Mouse (Mus musculus): ENCODE data around the gene Lif.

Gene Lif

DNA sequence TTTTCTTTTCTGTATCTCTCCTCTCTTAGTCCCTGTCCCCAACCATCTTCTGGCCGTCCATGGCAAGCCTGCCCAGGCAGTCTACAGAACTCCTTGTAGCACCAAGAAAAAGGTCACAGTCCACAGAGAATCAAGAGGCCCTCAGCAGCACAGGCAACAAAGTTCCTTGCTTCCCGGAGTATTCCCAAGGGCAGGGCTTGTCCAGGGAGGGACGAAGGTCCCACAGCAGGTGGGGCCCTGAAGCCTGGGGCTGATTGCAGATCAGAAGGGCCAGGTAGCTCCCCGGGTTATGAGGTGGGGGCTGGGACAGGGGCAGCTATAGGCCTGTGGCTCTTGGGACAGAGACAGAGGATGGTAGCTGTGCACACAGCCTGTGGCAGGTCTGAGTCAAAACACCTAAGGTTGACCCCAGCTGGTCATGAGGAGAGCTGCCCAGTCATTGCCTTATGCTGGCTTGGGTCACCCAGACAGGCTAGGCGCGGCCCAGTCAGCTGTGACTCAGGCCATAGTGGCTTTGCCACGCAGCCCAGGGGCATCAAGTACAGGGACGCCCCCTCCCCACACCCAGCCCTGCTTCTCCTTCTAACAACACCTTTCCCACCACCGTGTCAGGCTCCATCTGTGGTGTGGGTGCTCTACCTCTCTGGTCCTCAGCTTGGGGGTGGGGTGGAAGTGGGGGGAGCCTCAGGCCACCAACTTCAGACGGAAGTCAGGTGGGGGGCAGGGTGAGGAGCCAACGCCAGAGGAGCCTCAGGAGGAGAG, at the start of gene Lif:
Gene Lif, plus strand, starts transcription at position 712 of the 762 bp plus-strand sequence.
- DNase-seq (ENCODE audit: low read depth, low spot score) = no peak

DNA sequence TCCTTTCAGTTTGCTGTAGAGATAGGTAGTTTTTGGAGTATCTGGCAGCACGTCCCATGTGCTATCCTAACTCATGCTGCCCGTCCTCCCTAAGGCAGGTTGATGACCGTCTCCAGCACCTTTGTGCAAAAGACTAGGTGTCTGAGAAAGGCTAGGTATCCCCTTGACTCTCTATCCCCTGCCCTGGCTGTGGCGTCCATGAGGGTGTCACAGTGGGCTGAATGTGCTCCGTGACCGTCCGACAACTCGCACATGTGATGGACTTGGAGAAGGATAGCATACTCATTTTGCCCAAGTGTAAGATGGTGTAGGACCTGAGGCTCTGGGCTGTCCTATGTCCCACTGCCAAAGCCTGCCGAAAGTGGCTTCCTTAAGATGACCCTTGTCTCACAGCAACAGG, 49.7 kb upstream of the Lif start:
- DNase-seq (ENCODE audit: low read depth, low spot score) = no peak

DNA sequence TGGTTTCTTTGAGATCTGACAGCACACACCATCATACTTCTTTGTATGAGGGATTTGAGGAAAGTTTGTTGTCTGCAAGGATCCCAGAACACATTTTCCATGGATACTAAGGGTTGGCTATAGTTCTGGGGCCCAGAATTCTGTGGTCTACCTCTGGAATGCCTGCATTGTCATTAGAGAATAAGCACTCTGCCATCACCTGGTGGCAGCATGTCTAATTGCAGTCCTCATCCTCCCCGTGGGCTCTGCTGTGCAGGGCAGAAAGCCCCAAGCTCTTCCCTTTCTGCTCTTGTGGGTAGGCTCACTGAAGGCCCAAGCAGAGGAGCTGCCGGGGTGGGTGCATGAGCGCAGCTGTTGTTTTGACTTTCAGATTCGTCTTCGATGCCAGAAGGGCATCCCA, 47.8 kb upstream of the Lif start:
- DNase-seq (ENCODE audit: low read depth, low spot score) = no peak

DNA sequence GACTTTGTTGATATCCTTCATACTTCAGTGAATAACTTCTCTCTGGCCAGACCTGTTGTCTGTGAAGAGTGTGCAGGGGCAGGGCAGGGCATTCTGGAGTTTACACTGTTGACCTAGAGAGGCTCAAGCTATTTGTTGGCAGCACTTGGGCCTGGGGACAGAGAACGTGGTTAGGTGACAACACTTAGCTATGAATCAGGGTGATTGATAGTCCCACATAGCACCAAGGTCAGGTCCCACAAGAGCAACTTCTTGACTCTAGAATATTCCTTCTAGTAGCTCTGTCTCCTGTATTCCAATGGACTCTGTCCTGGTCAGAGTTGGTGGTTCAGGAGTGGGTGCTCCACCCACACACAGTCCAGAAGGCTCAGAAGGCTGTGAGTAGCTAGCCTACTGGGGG, 46.6 kb upstream of the Lif start:
- DNase-seq (ENCODE audit: low read depth, low spot score) = no peak

DNA sequence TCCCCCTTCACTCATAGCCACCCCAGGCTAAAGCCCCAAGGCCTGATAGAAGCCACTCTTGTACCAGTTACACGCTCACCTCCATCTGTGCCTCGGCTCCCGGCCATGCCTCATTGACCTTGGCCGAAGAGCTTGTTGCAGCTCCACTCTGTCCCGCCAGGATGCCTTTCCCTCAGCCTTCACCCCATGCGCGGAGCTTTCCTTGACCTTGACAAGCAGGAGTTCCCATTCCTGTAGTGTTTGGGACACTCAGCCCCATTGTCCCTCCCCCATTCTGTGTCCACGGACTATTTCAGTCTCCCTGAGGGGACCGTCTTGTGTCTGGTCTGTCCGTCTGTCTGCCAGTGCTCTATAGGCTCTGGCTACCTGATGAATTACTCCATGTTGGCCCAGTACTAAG, 44.2 kb upstream of the Lif start:
- peak; percentile 62 for DNase-seq (ENCODE audit: low read depth, low spot score)

DNA sequence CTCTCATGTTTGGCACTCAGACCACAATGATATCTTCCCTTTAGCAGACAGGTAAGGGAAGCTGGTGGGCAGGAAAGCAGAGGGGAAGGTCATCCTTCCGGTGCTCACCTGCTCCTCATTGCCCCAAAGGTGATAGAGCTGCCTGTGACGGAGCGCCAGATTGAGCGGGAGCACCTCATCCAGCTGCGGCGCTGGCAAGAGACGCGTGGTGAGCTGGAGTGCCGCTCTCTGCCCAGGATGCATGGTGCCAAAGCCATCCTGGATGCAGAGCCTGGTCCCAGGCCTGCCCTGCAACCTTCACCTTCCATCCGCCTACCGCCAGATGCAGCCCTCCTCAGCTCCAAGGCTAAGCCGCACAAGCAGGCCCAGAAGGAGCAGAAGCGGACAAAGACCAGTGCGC, 42.8 kb upstream of the Lif start:
- no peak for DNase-seq (ENCODE audit: low read depth, low spot score)

DNA sequence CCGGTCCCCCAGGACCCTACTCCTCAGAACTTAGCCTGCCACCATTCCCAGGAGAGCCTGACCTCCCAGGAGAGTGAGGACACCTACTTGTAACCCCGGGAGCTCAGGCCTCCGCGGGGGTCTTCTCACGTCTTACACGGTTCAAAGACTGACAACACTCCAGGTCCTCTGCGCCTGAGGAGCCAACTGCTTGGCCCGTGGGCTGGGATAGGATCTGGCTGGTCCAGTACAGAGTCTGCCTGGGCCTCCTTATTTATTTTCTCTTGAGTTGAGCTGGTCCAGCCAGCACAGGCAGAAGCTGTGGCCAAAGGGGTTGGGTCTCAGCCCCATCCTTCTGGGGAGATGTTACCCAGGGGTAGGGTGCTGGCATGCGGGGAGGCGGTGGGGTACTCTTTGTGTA, 42.3 kb upstream of the Lif start:
- no peak for DNase-seq (ENCODE audit: low read depth, low spot score)

DNA sequence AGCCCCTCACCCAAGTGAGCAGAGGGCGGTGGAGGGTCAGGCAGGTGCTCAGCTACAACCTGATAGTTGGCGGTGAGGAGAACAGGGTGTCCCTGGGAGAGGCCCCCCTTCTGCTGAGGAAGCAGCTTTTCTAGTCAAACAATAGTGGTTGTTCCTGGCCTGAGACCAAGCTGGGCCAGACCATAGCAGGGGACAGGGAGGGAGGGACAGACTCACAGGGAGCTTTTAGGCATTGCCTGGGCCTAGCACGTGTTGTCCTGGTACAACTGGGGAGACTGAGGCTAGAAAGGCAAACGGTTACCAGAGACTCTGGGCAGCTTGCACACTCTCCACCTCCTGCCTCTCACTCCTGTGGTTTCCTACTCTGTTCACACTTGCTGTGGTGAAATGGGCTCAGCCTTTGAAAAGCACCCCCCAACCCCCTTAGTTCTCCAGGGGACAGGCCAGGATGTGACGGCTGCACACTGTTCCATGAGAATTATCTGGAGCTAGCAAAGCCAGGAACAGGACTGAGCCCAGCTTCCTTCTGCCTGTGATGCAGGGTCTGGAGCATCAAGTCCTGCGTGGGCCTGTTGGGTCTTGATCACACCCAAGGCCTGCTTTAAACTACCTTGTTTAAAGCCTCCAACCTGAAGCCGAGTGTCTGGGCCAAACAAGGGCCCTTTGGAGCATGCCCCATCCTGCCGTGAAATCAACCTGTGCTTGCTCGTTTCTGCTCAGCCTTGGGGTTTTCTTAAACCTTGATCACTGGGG, 40.9 kb upstream of the Lif start:
- no peak for DNase-seq (ENCODE audit: low read depth, low spot score)

DNA sequence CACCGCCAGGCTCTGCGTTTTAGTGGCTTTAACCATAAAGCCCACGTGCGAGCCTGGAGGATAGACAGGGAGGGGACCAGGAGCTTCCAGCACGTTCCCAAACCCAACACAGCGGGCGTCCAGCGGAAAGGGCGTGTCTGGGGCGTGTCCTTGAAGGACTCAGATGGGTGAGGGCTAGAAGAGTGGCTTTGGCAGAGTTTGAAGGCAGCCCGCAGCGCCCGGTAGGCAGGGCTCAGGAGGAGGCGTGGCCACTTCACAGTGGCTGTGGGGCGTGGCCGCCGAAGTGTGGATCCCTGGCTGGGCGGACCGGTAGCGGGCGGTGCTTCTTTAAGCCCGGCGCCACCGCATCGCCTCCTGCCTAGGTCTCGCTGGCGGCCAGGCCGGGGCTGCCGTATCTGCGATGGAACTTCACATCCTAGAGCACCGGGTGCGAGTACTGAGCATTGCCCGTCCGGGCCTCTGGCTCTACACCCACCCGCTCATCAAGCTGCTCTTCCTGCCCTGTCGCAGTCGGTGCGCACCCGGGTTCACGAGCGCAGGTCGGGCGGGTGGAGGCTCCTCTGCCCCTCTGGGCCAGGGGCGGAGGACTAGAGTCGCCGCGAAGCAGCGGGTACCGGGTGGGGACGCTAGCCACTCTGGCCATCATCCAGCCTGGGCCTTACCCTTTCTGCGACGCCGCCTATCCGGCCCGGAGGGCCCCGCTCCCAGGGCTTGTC, 39.3 kb upstream of the Lif start, which contains the start of gene Castor1:
Gene Castor1, plus strand, starts transcription at position 312 of the 716 bp plus-strand sequence.
- peak; percentile 99 for DNase-seq (ENCODE audit: low read depth, low spot score)

DNA sequence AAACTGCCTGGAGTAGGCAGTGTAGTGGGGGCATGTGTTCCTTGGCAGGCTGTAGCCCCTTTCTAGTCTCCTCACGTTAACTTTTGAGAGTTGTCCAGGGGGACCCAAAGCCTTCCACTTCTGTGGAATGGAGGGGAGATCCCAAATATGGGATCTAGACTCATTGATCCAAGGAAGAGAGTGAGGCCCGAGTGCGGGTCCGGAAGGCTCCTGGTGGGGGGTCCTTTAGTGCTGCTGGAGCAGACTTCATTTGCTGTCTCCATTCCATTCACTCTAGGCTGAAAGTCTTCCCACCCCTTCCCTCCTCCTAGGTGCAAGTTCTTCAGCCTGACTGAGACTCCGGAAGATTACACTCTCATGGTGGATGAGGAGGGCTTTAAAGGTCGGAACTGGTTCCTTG, 38.7 kb upstream of the Lif start:
- DNase-seq (ENCODE audit: low read depth, low spot score) = peak; percentile 60

DNA sequence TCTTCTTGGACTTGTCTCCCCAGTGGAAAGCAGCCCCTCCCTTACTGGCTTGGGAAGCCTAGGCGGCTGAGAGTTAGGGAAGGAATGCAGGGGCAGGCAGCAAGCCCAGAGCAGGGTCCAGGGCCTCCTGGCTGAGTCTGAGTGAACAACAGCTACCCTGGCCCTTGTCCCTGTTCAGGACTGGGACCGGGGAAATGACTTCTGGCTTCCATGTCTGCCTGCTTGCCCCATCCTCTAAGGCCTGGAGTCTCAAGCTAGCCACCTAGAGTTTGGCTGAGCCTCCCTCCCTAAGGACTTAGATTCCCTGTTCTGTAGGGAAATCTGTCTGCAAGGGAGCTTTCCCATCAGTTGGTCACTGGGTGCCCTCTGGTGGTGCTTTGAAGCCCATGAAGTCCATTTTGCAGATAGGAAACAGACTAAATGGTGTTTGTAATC, 38.0 kb upstream of the Lif start:
- DNase-seq (ENCODE audit: low read depth, low spot score) = peak; percentile 72

DNA sequence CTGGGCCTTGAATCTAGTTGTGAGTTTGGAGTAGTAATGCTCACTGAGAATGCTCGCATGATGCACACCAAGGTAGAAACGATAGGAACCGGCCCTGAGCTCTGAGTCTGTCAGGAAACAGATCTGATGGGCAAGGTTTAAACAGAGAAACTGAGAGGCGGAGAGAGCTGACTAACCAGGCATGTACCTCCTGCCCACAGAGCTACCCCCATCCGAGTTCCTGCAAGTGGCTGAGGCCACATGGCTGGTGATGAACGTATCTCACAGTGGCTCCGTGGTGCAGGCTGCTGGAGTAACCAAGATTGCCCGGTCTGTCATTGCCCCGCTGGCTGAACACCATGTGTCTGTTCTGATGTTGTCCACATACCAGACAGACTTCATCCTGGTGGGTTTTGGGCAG, 37.4 kb upstream of the Lif start:
- DNase-seq (ENCODE audit: low read depth, low spot score) = no peak

DNA sequence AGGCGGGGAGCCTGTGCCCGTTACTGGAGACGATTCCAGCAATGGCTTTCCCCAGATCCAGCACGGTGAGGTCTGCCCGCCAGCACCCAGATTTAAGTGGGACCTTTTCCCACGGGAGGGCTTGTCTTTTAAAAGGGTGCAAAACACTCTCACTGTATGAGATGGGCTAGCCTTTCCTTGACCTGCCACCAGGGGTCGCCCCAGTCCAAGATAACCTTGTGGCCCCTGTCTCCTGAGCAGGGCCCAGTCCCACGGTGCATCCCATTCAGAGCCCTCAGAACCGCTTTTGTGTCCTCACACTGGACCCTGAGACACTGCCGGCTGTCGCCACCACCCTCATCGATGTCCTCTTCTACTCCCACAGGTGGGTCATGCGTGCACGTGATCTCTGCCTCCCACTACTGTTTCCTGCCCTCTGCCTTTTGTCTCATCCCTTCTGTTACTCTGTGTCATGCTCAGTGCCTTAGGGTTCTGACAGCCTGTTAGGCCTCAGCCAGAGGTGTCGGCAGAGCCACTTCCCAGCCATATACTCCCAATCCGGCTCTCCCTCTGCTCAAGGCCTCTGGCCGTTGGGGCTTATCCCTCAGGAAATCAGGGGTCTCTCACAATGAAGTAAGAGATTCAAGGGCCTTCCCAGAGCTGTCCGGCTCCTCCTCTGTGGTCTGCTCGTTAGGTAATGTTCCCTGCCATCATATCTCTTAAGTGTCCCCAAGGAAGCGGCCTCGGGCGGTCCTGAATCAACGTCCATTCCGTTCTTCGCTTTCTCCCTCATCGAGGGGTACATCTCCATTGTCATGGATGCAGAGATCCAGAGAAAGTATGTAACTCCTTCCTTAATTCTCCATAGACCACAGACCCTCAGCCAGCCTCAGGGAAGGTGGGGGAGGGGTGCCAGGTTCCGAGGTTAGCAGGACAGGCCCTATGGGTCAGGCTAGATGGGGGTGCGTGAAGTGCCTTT, 36.6 kb upstream of the Lif start:
- DNase-seq (ENCODE audit: low read depth, low spot score) = peak; percentile 88

DNA sequence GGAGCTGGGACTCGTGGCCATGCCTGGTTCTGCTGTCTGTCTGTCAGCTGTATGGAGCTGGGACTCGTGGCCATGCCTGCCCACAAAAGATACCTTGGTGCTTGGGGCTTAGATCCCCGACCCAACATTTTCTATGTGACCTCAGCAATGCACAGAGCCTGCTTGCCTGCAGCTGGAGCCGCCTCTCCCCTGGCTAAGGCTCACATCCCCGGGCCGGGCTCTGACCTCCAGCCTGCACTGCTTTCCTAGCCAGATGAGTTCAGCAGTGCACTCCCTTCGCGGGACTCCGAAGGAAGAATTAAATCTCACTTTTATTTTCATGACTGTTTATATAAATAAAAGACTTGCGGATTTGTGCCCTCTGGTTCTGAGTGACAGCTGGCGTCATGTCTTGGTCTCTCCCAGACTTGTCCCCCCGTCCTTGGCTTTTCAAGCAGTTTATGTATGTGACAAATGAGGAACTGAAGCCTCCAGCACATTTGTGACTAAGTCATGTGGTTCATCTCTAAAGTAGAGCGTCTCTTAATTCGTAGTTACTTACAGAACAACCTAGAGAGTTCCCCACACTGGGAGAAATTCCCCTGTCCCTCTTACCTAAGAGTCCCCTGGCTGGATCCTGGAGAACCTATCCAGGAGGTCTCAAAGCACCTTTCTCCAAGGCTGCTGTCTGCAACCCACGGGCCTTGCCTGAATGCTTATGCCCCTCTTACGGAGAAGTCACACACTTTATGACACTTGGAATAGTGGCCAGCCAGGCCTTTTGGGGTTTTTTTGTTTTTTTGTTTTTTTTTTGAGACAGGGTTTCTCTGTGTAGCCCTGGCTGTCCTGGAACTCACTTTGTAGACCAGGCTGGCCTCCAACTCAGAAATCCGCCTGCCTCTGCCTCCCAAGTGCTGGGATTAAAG, 35.1 kb upstream of the Lif start:
- no peak for DNase-seq (ENCODE audit: low read depth, low spot score)

DNA sequence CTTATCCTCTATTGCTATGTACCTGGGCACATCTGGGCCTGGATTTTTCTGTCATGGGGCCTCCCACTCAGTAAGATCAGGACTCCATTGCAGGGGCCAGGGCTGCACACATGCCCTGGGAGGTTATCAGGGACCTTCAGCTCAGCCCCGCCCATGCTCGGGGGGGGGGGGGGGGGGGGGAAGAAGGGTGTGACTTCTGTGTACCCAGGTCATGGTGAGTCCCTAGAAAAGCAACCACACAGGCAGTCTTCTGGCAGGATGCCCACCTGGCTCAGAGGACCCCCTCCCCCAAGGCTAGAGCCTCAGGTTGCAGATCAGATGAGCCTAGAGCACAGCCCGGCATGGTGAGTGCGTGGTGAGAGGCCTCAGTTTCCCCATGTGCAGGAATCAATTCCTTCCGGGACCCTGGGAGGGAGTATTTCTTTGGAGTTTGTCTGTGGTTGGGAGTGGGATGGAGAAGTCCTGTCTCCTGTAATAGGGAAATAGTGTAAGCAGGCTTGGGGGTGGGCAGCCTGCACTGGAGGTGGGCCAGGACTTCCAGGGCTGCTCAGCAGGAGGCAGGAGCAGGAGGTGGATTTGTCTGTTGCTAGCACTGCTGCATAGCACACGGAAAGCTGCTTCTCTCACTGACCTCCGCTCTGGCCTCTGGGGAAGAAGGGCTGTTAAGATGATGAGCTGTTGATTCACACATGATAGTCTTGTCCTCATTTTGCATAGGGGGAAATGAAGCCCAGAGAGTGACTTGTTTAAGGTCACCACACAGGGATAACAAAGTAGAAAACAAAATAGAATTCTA, 33.8 kb upstream of the Lif start:
- DNase-seq (ENCODE audit: low read depth, low spot score) = no peak

DNA sequence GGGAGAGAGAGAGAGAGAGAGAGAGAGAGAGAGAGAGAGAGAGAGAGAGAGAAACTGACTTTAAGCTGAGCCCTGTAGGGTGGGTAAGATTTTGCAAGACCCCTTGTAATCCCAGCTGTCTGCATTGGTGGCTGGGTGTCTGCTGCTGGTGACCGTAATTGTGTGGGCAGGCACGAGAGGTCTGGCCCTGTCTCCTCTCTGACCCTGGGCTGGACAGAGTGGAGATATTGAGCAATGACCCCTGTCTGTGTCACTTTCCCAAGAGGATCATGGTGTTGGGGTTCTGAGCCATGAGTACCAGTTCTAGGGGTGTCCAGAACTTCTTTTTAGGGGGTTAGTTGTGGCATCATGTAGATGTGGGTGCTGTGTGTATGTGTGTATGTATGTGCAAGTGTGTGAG, 33.1 kb upstream of the Lif start:
- no peak for DNase-seq (ENCODE audit: low read depth, low spot score)

DNA sequence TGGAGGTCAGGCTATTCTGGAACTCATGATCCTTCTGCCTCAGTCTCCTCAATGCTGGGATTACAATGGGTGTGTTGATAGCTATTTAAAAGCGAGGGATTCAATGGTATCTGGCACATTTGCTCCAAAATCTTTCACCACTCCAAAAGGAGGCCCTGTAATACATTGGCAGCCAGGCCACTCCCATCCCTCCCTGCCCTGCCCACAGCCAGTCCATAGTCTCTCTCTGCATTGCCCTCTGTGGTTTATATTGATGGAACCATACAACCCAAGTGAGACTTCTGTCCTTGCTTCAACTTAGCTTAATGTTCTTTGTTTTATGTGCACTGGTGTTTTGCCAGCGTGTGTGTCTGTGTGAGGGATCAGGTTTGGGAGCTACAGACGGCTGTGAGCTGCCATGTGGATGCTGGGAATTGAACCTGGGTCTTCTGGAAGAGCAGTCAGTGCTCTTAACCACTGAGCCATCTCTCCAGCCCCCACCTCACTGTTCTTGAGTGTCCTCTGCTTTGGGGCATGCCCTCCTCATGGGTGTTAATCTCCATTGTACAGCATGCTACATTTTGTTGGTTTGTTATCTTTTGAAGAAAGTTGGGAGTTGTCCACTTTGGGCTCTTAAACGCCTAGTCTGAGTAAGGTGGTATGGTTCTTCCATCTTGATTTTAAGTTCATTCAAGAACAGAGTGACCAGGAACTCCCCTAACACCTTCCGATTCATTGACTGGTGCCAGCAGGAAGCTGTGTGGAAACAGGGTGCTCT, 30.6 kb upstream of the Lif start:
- no peak for DNase-seq (ENCODE audit: low read depth, low spot score)

DNA sequence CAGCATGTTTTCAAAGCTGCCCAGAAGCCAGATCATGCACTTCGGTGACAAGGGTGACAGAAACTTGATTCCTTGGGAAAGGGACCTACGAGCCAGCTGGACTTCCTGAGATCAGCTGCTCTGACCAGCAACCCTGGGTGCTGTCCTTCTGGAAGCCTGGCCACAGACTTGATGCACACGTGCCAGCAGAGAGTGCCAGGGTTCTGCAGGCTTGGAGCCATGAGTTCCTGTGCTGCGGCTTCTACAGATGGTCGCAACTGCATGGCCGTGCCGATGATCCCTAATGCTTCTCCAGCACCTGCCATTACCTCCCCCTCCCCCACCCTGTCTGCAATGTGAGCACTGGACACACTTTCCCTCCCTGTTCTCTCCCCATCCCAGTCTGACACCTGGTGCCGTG, 28.9 kb upstream of the Lif start:
- DNase-seq (ENCODE audit: low read depth, low spot score) = no peak

DNA sequence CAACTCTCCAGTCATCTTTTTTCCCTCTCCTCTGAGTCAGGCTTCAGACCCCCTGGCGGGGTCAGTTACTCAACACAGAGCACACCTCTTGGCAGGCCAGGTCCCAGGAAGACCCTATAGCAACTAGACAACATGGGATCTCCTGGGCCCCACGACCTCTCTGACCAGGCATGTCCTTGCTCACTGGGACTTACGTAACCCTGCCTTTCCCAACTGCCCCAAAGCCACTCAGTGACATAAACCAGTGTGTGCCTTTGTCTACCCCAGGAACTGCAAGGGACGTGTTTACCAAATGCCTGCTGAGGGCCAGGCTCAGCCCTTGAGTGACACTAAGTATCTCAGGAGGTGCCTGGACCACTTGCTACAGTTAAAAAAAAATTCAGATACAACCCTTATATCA, 27.5 kb upstream of the Lif start:
- DNase-seq (ENCODE audit: low read depth, low spot score) = no peak

All from ZHBTc4 (cell line).